Mouse (Mus musculus) myocyte (in vitro differentiated cells): ENCODE results near the gene Cldn2. TPM values are rescaled to one million over a fixed set of nuclear protein-coding genes. Genes with fewer than 3 reads are reported as not detected.

ENCODE experiments used
- H3K27me3 ChIP-seq: one replicate; pipeline ENCODE4 v1.6.1; 2011; ENCODE audit not compliant: control insufficient read depth, insufficient read depth, insufficient read length
- H3K36me3 ChIP-seq: one replicate; pipeline ENCODE4 v1.6.1; 2011; ENCODE audit not compliant: control insufficient read depth, insufficient read depth
- H3K4me2 ChIP-seq: one replicate; pipeline ENCODE4 v1.6.1; 2011; ENCODE audit warnings: low read depth, control low read depth
- H3K4me3 ChIP-seq: one replicate; pipeline ENCODE4 v1.5.1; 2011; ENCODE audit warnings: mild to moderate bottlenecking, control low read depth, moderate library complexity
- H3K79me2 ChIP-seq: one replicate; pipeline ENCODE4 v1.6.1; 2011; ENCODE audit not compliant: control insufficient read depth, insufficient read depth
- H3ac ChIP-seq: one replicate; pipeline ENCODE4 v1.6.1; 2011; ENCODE audit not compliant: control insufficient read depth, insufficient read length
- CEBPB ChIP-seq: IDR thresholded peaks from 2 replicates; pipeline ENCODE4 v1.6.1; 2011; ENCODE audit warnings: mild to moderate bottlenecking, moderate library complexity; ENCODE audit not compliant: poor library complexity, insufficient read depth, severe bottlenecking
- E2F4 ChIP-seq: IDR thresholded peaks from one replicate; pipeline ENCODE4 v1.6.1; 2011; ENCODE audit warnings: mild to moderate bottlenecking, control low read depth, moderate library complexity; ENCODE audit not compliant: insufficient read depth
- MAX ChIP-seq: IDR thresholded peaks from one replicate; pipeline ENCODE4 v1.6.1; 2011; ENCODE audit warnings: low read depth, mild to moderate bottlenecking, control low read depth
- MYOD1 ChIP-seq, 3 experiments: IDR thresholded peaks; one replicate each; pipeline ENCODE4 v1.6.1; 2011; ENCODE audit warnings: control low read depth in 2 of 3, low read depth in 2 of 3, mild to moderate bottlenecking in 2 of 3, moderate library complexity in 1 of 3; ENCODE audit not compliant: insufficient read length in 2 of 3, control insufficient read depth in 1 of 3
- MYOG ChIP-seq, 3 experiments: IDR thresholded peaks; one replicate each; pipeline ENCODE4 v1.6.1; 2011; ENCODE audit warnings: control low read depth in 2 of 3, low read depth in 2 of 3, mild to moderate bottlenecking in 2 of 3; ENCODE audit not compliant: insufficient read length in 2 of 3, control insufficient read depth in 1 of 3, insufficient read depth in 1 of 3
- POLR2A ChIP-seq: IDR thresholded peaks from one replicate; pipeline ENCODE4 v1.6.1; 2011; ENCODE audit warnings: low read depth, mild to moderate bottlenecking, control low read depth, moderate library complexity; ENCODE audit not compliant: insufficient read length
- POLR2AphosphoS2 ChIP-seq: IDR thresholded peaks from one replicate; pipeline ENCODE4 v1.6.1; 2011; ENCODE audit warnings: low read depth, control low read depth; ENCODE audit not compliant: insufficient read length
- REST ChIP-seq: IDR thresholded peaks from one replicate; pipeline ENCODE4 v1.6.1; 2011; ENCODE audit warnings: mild to moderate bottlenecking, control low read depth, moderate library complexity; ENCODE audit not compliant: insufficient read depth, insufficient read length
- SRF ChIP-seq: IDR thresholded peaks from one replicate; pipeline ENCODE4 v1.6.1; 2011; ENCODE audit warnings: low read depth; ENCODE audit not compliant: control insufficient read depth, insufficient read length
- TCF12 ChIP-seq: IDR thresholded peaks from one replicate; pipeline ENCODE4 v1.6.1; 2011; ENCODE audit warnings: mild to moderate bottlenecking, control low read depth; ENCODE audit not compliant: poor library complexity, insufficient read depth, severe bottlenecking
- TCF3 ChIP-seq: IDR thresholded peaks from one replicate; pipeline ENCODE4 v1.6.1; 2011; ENCODE audit warnings: low read depth, control low read depth; ENCODE audit not compliant: insufficient read length
- USF1 ChIP-seq: IDR thresholded peaks from one replicate; pipeline ENCODE4 v1.6.1; 2011; ENCODE audit warnings: low read depth, mild to moderate bottlenecking, control low read depth, moderate library complexity
- polyA plus RNA-seq: library from polyadenylated mRNA; unstranded; fragments of >200 nt; fragmentation: generic; extraction: Trizol; gene quantifications from one replicate; pipeline ENCODE4 v1.2.1, GENCODE M21; 2012; ENCODE audit warnings: missing spikeins

Cldn2 gene
- polyA plus RNA-seq, 1 experiment = 1.0 TPM

DNA sequence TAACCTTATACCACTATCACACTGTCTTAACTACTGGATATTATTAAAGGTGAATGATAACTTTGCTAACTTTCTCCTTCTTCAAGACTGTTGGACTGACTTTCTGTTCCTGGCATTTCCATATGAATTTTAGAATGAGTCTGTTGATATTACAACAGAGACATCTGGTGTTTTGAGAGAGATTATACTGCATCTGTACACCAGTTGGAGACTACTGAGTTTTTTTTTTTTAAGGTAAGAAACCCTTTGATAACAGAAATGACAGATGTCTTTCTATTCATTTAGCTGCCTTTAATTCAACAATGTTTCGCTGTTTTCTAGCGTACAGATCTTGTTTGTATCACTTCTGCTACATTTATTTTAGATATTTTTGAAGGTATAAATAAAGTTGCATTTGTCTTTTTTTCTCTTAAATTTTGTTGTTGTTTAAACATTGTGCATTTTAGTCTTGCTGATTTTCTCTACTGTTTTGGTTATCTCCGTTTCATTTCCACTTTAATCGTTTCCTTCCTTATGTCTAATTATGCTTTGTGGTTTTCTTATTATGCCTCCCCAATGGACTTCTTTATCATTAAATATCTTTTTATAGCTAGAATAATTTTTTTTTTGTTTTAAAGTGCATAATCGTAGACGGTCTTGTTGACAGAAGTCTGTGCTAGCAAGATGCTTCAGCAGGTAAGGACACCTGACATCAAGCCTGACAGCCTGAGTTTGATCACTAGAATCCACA lies 27.9 kb downstream of the Cldn2 start:
- Histone ChIP-seq H3K4me2 (no peak overlapping the region), H3ac (no peak overlapping the region), H3K4me3 (no peak overlapping the region), H3K36me3 (peaks cover 5% of the 10 kb centered on the region), H3K79me2 (no peaks in the 10 kb centered on the region), H3K27me3 (no peaks in the 10 kb centered on the region)
- TF ChIP-seq SRF (no peak), MYOD1 (IDR thresholded peaks at IDR 0.05; ENCODE audit: control insufficient read depth in 1 of 3, insufficient read length in 2 of 3, low read depth in 2 of 3) (no peak), TCF3 (no peak), CEBPB (no peak), POLR2AphosphoS2 (no peak), MAX (no peak), E2F4 (no peak), TCF12 (no peak), POLR2A (no peak), REST (no peak), USF1 (no peak), MYOG (IDR thresholded peaks at IDR 0.05; ENCODE audit: control insufficient read depth in 1 of 3, insufficient read depth in 1 of 3, insufficient read length in 2 of 3, low read depth in 2 of 3) (no peak)

- no peaks in the 10 kb centered on the region for H3K27me3 ChIP-seq
- H3ac ChIP-seq = no peak overlapping the region
- no peak overlapping the region for H3K4me2 ChIP-seq
- TF ChIP-seq MAX (no peak), SRF (no peak), E2F4 (no peak), REST (no peak), TCF12 (no peak), CEBPB (no peak), TCF3 (no peak), USF1 (no peak), POLR2A (no peak), MYOG (IDR thresholded peaks at IDR 0.05; ENCODE audit: control insufficient read depth in 1 of 3, insufficient read depth in 1 of 3, insufficient read length in 2 of 3, low read depth in 2 of 3) (no peak)
- H3K79me2 ChIP-seq = no peaks in the 10 kb centered on the region
- H3K36me3 ChIP-seq = peaks cover 5% of the 10 kb centered on the region
- no peak overlapping the region for H3K4me3 ChIP-seq
Measured at GRCm38 (mm10) chrX:139832464-139832863, 31.8 kb downstream of the Cldn2 start.

DNA sequence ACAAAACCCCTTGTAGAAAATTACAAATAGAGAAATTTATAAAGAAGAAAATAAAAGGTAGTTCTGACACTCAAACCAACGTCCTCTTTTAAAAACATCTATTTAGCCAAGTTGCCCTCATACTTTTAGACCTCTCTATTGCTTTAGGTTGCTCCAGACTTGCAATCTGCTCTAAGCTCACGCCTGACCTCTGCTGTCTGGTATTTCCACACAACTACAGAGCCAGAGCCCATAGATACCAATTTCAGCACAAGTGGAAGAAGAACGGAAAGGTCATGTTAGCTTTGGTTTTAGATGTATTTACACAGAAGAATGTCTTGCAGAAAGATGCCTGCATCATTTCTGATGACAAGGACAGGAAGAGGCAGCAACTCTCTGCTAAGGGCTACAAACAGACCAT lies 38.4 kb downstream of the Cldn2 start:
- TF ChIP-seq SRF (no peak), POLR2AphosphoS2 (no peak), MYOG (IDR thresholded peaks at IDR 0.05; ENCODE audit: control insufficient read depth in 1 of 3, insufficient read depth in 1 of 3, insufficient read length in 2 of 3, low read depth in 2 of 3) (no peak)
- H3K4me2 ChIP-seq = no peak overlapping the region

DNA sequence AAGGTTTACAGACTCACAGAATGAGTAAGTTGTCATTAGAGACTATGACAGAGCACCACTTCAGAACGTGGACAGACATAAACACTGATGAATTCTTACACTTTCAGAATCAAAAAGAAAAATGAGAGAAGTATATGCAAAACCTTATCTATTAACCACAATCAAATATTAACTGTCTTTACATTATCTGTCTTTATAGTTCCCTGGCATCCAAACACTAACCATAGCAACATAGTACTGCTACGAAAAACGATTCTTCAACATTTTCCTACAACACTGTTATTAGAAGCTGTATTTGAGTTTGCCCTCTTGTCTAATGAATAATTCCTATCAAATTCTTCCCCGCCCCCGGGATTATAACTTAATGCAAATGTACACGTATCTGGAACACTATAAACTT lies 40.5 kb downstream of the Cldn2 start:
- Histone ChIP-seq H3K79me2 (no peaks in the 10 kb centered on the region), H3K36me3 (no peaks in the 10 kb centered on the region), H3K4me2 (no peak overlapping the region), H3K4me3 (no peak overlapping the region), H3K27me3 (no peaks in the 10 kb centered on the region), H3ac (no peak overlapping the region)
- TF ChIP-seq E2F4 (no peak), MAX (no peak), MYOD1 (IDR thresholded peaks at IDR 0.05; ENCODE audit: control insufficient read depth in 1 of 3, insufficient read length in 2 of 3, low read depth in 2 of 3) (no peak), TCF3 (no peak), CEBPB (no peak), POLR2AphosphoS2 (no peak), USF1 (no peak)

More for the DNA sequence above, 38.4 kb downstream of the Cldn2 start:
- Histone ChIP-seq H3ac (no peak overlapping the region), H3K36me3 (no peaks in the 10 kb centered on the region), H3K79me2 (no peaks in the 10 kb centered on the region), H3K4me3 (no peak overlapping the region), H3K27me3 (no peaks in the 10 kb centered on the region)

- TF ChIP-seq E2F4 (no peak), SRF (no peak)
- H3ac ChIP-seq = no peak overlapping the region
Measured at GRCm38 (mm10) chrX:139854795-139855194, 54.2 kb downstream of the Cldn2 start.

More at GRCm38 (mm10) chrX:139854795-139855194, 54.2 kb downstream of the Cldn2 start:
- H3K4me2 ChIP-seq = no peak overlapping the region
- no peak overlapping the region for H3K4me3 ChIP-seq
- H3K79me2 ChIP-seq = no peaks in the 10 kb centered on the region
- H3K36me3 ChIP-seq = no peaks in the 10 kb centered on the region
- H3K27me3 ChIP-seq = no peaks in the 10 kb centered on the region
